In the genomic region with DNA sequence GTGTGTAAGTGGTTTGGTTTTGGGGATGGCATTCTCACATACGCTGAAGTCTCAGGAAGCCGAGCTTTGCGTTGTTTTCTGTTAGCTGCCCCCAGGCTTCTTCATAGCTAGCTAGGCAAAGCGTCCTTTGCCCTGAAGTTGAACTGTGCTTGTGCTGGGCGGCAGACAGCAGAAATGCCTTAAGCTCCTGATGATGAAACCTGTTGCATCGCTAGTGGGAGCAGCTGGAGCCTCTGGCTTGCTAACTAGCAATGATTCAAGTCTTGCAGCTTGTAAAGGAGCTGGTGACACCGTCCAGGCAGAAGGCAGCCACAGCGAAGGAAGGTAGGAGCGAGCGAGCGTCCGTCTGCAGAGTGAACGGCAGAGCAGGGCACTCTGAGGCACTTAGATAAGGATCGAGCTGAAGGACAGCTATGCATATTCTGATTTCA, we compare ENCODE assay signal across 8 mouse cellular contexts. TPM values are rescaled to one million over a fixed set of nuclear protein-coding genes. Genes with fewer than 3 reads are reported as not detected.
A peak's percentile ranks its signal among the peaks of the same experiment; 100 is the strongest.
DNase-seq lines count a peak whose midpoint lies in the region; ATAC-seq and TF ChIP-seq lines count a peak whose summit lies in the region.

No protein-coding gene starts in this region.

- 45% methylated on average over 14 of the region's 14 CpGs for WGBS in heart, adult 2 months
- WGBS in hindbrain, embryonic 16.5 days: 53% methylated on average over 14 of the region's 14 CpGs
- WGBS in lung, embryonic 16.5 days: 27% methylated on average over 14 of the region's 14 CpGs
- 32% methylated on average over 14 of the region's 14 CpGs for WGBS in stomach, embryonic 14.5 days

- H3K9me3 ChIP-seq in hindbrain, embryonic 16.5 days (ENCODE audit: control insufficient read depth, low read length): no peaks in the 10 kb centered on the region
- no peaks in the 10 kb centered on the region for H3K9me3 ChIP-seq in lung, embryonic 16.5 days (ENCODE audit: control insufficient read depth, low read length)
- no peaks in the 10 kb centered on the region for H3K9me3 ChIP-seq in stomach, embryonic 14.5 days (ENCODE audit: control insufficient read depth, low read depth, low read length)

- no peak overlapping the region for H3K9ac ChIP-seq in heart, adult 2 months (ENCODE audit: low read depth, low read length)
- H3K9ac ChIP-seq in hindbrain, embryonic 16.5 days (ENCODE audit: low read depth, low read length): 0 out of 2 replicates have a peak overlapping the region, but pooled peaks have one; percentile 2
- peak overlapping the region; percentile 35 for H3K9ac ChIP-seq in lung, embryonic 16.5 days (ENCODE audit: low read length)
- H3K9ac ChIP-seq in stomach, embryonic 14.5 days (replicated peaks; ENCODE audit: low read depth, low read length): 0 out of 2 replicates have a peak overlapping the region, but pooled peaks have one; percentile 10

- TF ChIP-seq CTCF in heart, adult 2 months (IDR thresholded peaks at IDR 0.05): no peak
- TF ChIP-seq CTCF in brain, embryonic 14.5 days (IDR thresholded peaks at IDR 0.05; ENCODE audit: borderline replicate concordance, extremely low read depth, insufficient read depth, insufficient read length): no peak

- no peak for TF ChIP-seq POLR2A in heart, adult 2 months (IDR thresholded peaks at IDR 0.05; ENCODE audit: insufficient read depth, low read depth, low read length)
- TF ChIP-seq POLR2A in brain, embryonic 14.5 days (IDR thresholded peaks at IDR 0.05; ENCODE audit: borderline replicate concordance, extremely low read depth, insufficient read depth, insufficient read length, poor library complexity, severe bottlenecking): no peak

- no peak overlapping the region for H3K27ac ChIP-seq in heart, adult 2 months
- H3K27ac ChIP-seq in hindbrain, embryonic 16.5 days (ENCODE audit: low read depth, low read length): no peak overlapping the region
- H3K27ac ChIP-seq in lung, embryonic 16.5 days (ENCODE audit: low read length): peak overlapping the region; percentile 0; the same call in 1 of the 2 replicates
- H3K27ac ChIP-seq in stomach, embryonic 14.5 days (ENCODE audit: low read length): peak overlapping the region; percentile 58; the same call in 1 of the 2 replicates

- no peak for TF ChIP-seq EP300 in heart, adult 2 months (IDR thresholded peaks at IDR 0.05; ENCODE audit: insufficient read depth, low read depth, low read length)

- no peaks in the 10 kb centered on the region for H3K27me3 ChIP-seq in heart, adult 2 months (ENCODE audit: control insufficient read depth, insufficient read depth, low read length)
- H3K27me3 ChIP-seq in hindbrain, embryonic 16.5 days (replicated peaks; ENCODE audit: control insufficient read depth, insufficient read depth, low read length): no peaks in the 10 kb centered on the region
- H3K27me3 ChIP-seq in lung, embryonic 16.5 days (ENCODE audit: control insufficient read depth, insufficient read depth, low read depth, low read length): no peaks in the 10 kb centered on the region
- H3K27me3 ChIP-seq in stomach, embryonic 14.5 days (ENCODE audit: control insufficient read depth, insufficient read depth, low read length): no peaks in the 10 kb centered on the region

- intact Hi-C loops in heart, adult 2 months (cut with DNase I): no loop called here
- intact Hi-C loops in heart, postnatal 25 days (cut with DNase I): no loop called here

- DNase-seq in heart, adult 2 months: peak in 1 of 2 experiments; percentile 17
- no peak for DNase-seq in heart, postnatal 25 days (ENCODE audit: low spot score)
- DNase-seq in brain, embryonic 14.5 days (ENCODE audit: low read depth): peak; percentile 59
- no peak for DNase-seq in left cerebral cortex, adult 8-10 months (ENCODE audit: low spot score in 2 of 2)
- DNase-seq in layer of hippocampus, postnatal 36 days: no peak

- H3K4me3 ChIP-seq in heart, adult 2 months: peak overlapping the region; percentile 27
- H3K4me3 ChIP-seq in hindbrain, embryonic 16.5 days (ENCODE audit: low read length): no peak overlapping the region
- no peak overlapping the region for H3K4me3 ChIP-seq in lung, embryonic 16.5 days (ENCODE audit: low read length)
- no peak overlapping the region for H3K4me3 ChIP-seq in stomach, embryonic 14.5 days (ENCODE audit: low read depth, low read length)

- peak overlapping the region; percentile 24 for H3K4me2 ChIP-seq in hindbrain, embryonic 16.5 days (ENCODE audit: low read length)
- H3K4me2 ChIP-seq in lung, embryonic 16.5 days (ENCODE audit: low read depth, low read length): peak overlapping the region; percentile 43
- H3K4me2 ChIP-seq in stomach, embryonic 14.5 days (replicated peaks; ENCODE audit: low read depth, low read length): peak overlapping the region; percentile 25; the same call in 1 of the 2 replicates

- 0 out of 2 replicates have a peak, but pooled peaks have one; percentile 31 for ATAC-seq in hindbrain, embryonic 16.5 days
- ATAC-seq in lung, embryonic 16.5 days (ENCODE audit: low read depth): peak; percentile 39
- ATAC-seq in stomach, embryonic 14.5 days (ENCODE audit: insufficient number of reproducible peaks, insufficient read depth, low FRiP score, low read depth): no peak

- H3K4me1 ChIP-seq in heart, adult 2 months (ENCODE audit: control insufficient read depth, insufficient read depth, low read length): peaks cover 8% of the 10 kb centered on the region
- H3K4me1 ChIP-seq in hindbrain, embryonic 16.5 days (ENCODE audit: control insufficient read depth, insufficient read depth, low read depth, low read length): peaks cover 4% of the 10 kb centered on the region
- peaks cover 25% of the 10 kb centered on the region for H3K4me1 ChIP-seq in lung, embryonic 16.5 days (replicated peaks; ENCODE audit: control insufficient read depth, insufficient read depth, low read length)
- H3K4me1 ChIP-seq in stomach, embryonic 14.5 days (ENCODE audit: control insufficient read depth, insufficient read depth, low read length): peaks cover 26% of the 10 kb centered on the region

- H3K36me3 ChIP-seq in heart, adult 2 months (ENCODE audit: control insufficient read depth, insufficient read depth, low read length): no peaks in the 10 kb centered on the region
- H3K36me3 ChIP-seq in hindbrain, embryonic 16.5 days (ENCODE audit: control insufficient read depth, insufficient read depth, low read length): no peaks in the 10 kb centered on the region
- H3K36me3 ChIP-seq in lung, embryonic 16.5 days (ENCODE audit: control insufficient read depth, insufficient read depth, low read length): peaks cover 3% of the 10 kb centered on the region; the same call in 1 of the 2 replicates
- H3K36me3 ChIP-seq in stomach, embryonic 14.5 days (ENCODE audit: control insufficient read depth, insufficient read depth, low read length): no peaks in the 10 kb centered on the region

- H3K79me2 ChIP-seq in heart, adult 2 months (replicated peaks; ENCODE audit: control insufficient read depth, insufficient read depth, low read length): peaks cover 1% of the 10 kb centered on the region; the same call in 1 of the 2 replicates

RNA-seq across cellular contexts. Expression of gene Usp6nl, which starts 30.1 kb away (rescaled TPM):
- total RNA-seq in heart, adult 2 months (2021): 1 to 10 TPM; 6.5 to 6.6 TPM
- polyA plus RNA-seq in heart, adult 2 months (2012; rRNA removed): 2.0 and 2.8 TPM in 2 replicates
- total RNA-seq in heart, postnatal 25 days (2021): 1 to 10 TPM; 6.3 to 6.7 TPM
- 12.4 and 17.9 TPM in 2 replicates for polyA plus RNA-seq in brain, embryonic 14.5 days (2012; rRNA removed)
- polyA plus RNA-seq in hindbrain, embryonic 16.5 days (2015; fragmentation: Nextera tagmentation; extraction: Ambion mirVana): 6.0 and 6.2 TPM in 2 replicates
- polyA plus RNA-seq in lung, embryonic 16.5 days (2015; fragmentation: Nextera tagmentation; extraction: Ambion mirVana): 9.5 and 10.2 TPM in 2 replicates
- 12.9 and 14.4 TPM in 2 replicates for polyA plus RNA-seq in stomach, embryonic 14.5 days (2014; fragmentation: Nextera tagmentation; extraction: Ambion mirVana)
- 10 to 100 TPM; 16.9 to 20.8 (median 18.3) TPM for total RNA-seq in left cerebral cortex, adult 8-10 months (2022)
- 10 to 100 TPM; 13.0 to 16.7 TPM for total RNA-seq in layer of hippocampus, postnatal 36 days (2021)

Comparison
In these comparisons a context has a peak if more than half of its experiments do, and no peak if none do; other contexts are left out.
1. H3K27ac ChIP-seq: peak in lung, embryonic 16.5 days (single experiment) and stomach, embryonic 14.5 days (single experiment); none in heart, adult 2 months (single experiment) and hindbrain, embryonic 16.5 days (single experiment).
2. Peak in every context shown above with its lines, with median percentiles within 50 percentile points of each other: H3K4me2 ChIP-seq.